Comparison of ENCODE assay signal across 11 mouse cellular contexts in genomic region chr13:58904742-58905735, GRCm38 (mm10).
DNase-seq lines count a peak whose midpoint lies in the region; ATAC-seq and TF ChIP-seq lines count a peak whose summit lies in the region.
"Had no signal": no experiment of that assay in that cellular context is flagged by ENCODE, and none has a peak within 500 bp of the region (broad histone marks: within the 10 kb centered on the region; RNA-seq: fewer than 3 reads in every experiment).

No protein-coding gene starts in this region.

- no peak for ATAC-seq in midbrain, embryonic 12.5 days (ENCODE audit: low FRiP score, low read depth)
- ATAC-seq: intestine, embryonic 15.5 days had no signal

- in situ Hi-C loops in ES-E14 (cut with MboI; ENCODE audit: low sequenced_read_pairs in 2 of 2, unreplicated experiment in 2 of 2), result no loop called here

- H3K9me3 ChIP-seq in E14TG2a.4 (ENCODE audit: low read length) (peaks cover 3% of the 10 kb centered on the region), ES-E14 (ENCODE audit: control insufficient read depth, insufficient read depth, low read depth, low read length) (no peaks in the 10 kb centered on the region)
- peaks cover 2% of the 10 kb centered on the region for H3K9me3 ChIP-seq in midbrain, embryonic 12.5 days
- H3K9me3 ChIP-seq: intestine, embryonic 15.5 days had no signal

- H3K27me3 ChIP-seq in E14TG2a.4 (ENCODE audit: insufficient read depth, low read length), result no peaks in the 10 kb centered on the region
- H3K27me3 ChIP-seq in midbrain, embryonic 12.5 days, result no peaks in the 10 kb centered on the region
- H3K27me3 ChIP-seq: heart, embryonic 12.5 days; intestine, embryonic 15.5 days had no signal

- H3K4me1 ChIP-seq in E14TG2a.4 (replicated peaks; ENCODE audit: low read depth, low read length) (peaks cover 50% of the 10 kb centered on the region), ES-E14 (ENCODE audit: control insufficient read depth in 2 of 2, insufficient read depth in 2 of 2, low read length in 2 of 2, poor library complexity in 1 of 2) (peaks cover 7 to 11% of the 10 kb centered on the region in 2 experiments; a peak in 3 of 4 replicates)
- peaks cover 31% of the 10 kb centered on the region for H3K4me1 ChIP-seq in midbrain, embryonic 12.5 days
- H3K4me1 ChIP-seq: heart, embryonic 12.5 days; intestine, embryonic 15.5 days had no signal

- H3K4me3 ChIP-seq in E14TG2a.4 (replicated peaks; ENCODE audit: low read length) (peak overlapping the region; percentile 18), ES-E14 (ENCODE audit: insufficient read depth in 1 of 2, low read depth in 1 of 2, low read length in 2 of 2, poor library complexity in 1 of 2, severe bottlenecking in 1 of 2) (peak overlapping the region in 1 of 2 experiments; percentile 6; a peak in 1 of 4 replicates)
- no peak overlapping the region for H3K4me3 ChIP-seq in midbrain, embryonic 12.5 days
- H3K4me3 ChIP-seq: heart, embryonic 12.5 days; intestine, embryonic 15.5 days had no signal

- WGBS in midbrain, embryonic 12.5 days, result 32% methylated on average over 13 of the region's 13 CpGs

- H3K27ac ChIP-seq in ES-E14 (ENCODE audit: insufficient read depth, low read depth, low read length, poor library complexity, severe bottlenecking), result peak overlapping the region; percentile 41
- H3K27ac ChIP-seq in midbrain, embryonic 12.5 days (replicated peaks), result peak overlapping the region; percentile 36; the same call in 1 of the 2 replicates
- H3K27ac ChIP-seq: intestine, embryonic 15.5 days had no signal

- DNase-seq in ES-E14 (ENCODE audit: low read depth, low spot score), result peak; percentile 68
- DNase-seq in gastrocnemius, postnatal 25 days, result peak; percentile 50
- DNase-seq in kidney, postnatal 25 days, result no peak
- no peak for DNase-seq in thymus, postnatal 4 days
- no peak for DNase-seq in yolk sac, embryonic 10.5 days (ENCODE audit: low spot score)
- DNase-seq: lung, embryonic 14.5 days had no signal

- TF ChIP-seq CTCF in E14TG2a.4 (conservative IDR thresholded peaks at IDR 0.05; ENCODE audit: low read length), result no peak

- H3K36me3 ChIP-seq in E14TG2a.4 (ENCODE audit: insufficient read depth, low read length), result peaks cover 6% of the 10 kb centered on the region
- no peaks in the 10 kb centered on the region for H3K36me3 ChIP-seq in ES-E14 (ENCODE audit: control insufficient read depth, insufficient read depth, low read length, poor library complexity, severe bottlenecking)
- H3K36me3 ChIP-seq in midbrain, embryonic 12.5 days, result peaks cover 2% of the 10 kb centered on the region
- H3K36me3 ChIP-seq: G1E; heart, embryonic 12.5 days; intestine, embryonic 15.5 days had no signal

- H3K4me2 ChIP-seq in midbrain, embryonic 12.5 days (replicated peaks), result no peak overlapping the region
- H3K4me2 ChIP-seq: heart, embryonic 12.5 days; intestine, embryonic 15.5 days; lung, embryonic 14.5 days had no signal

- H3K9ac ChIP-seq in ES-E14 (ENCODE audit: insufficient read depth, low read depth, low read length, poor library complexity, severe bottlenecking), result no peak overlapping the region; the same call in 1 of the 2 replicates
- H3K9ac ChIP-seq in midbrain, embryonic 12.5 days (replicated peaks), result no peak overlapping the region; the same call in 1 of the 2 replicates
- H3K9ac ChIP-seq: heart, embryonic 12.5 days; intestine, embryonic 15.5 days; lung, embryonic 14.5 days had no signal

TF ChIP-seq in ES-E14, 5 proteins besides CTCF, POLR2A, EP300 and RAD21:
- TF ChIP-seq ZNF384 (IDR thresholded peaks at IDR 0.05; ENCODE audit: low read depth, low read length), result no peak
- TF ChIP-seq CHD2 (IDR thresholded peaks at IDR 0.05; ENCODE audit: low read depth, low read length), result no peak
- no peak for TF ChIP-seq MAFK (IDR thresholded peaks at IDR 0.05; ENCODE audit: insufficient read depth, low read depth, low read length)
- TF ChIP-seq ZC3H11A (IDR thresholded peaks at IDR 0.05; ENCODE audit: borderline replicate concordance, low read depth, low read length), result no peak
- TF ChIP-seq HCFC1 (IDR thresholded peaks at IDR 0.05; ENCODE audit: borderline replicate concordance, insufficient read depth, low read length), result no peak
TF ChIP-seq in ES-E14: peak in this region for 0.

Comparison
In these comparisons a context has a peak if more than half of its experiments do, and no peak if none do; other contexts are left out.
1. DNase-seq: peak in ES-E14 (single experiment) and gastrocnemius, postnatal 25 days (single experiment); none in kidney, postnatal 25 days (0 of 2), thymus, postnatal 4 days (single experiment) and yolk sac, embryonic 10.5 days (single experiment).